Mouse (Mus musculus) lung, embryonic 16.5 days (tissue): ENCODE results near the gene Filip1. TPM values are rescaled to one million over a fixed set of nuclear protein-coding genes. Genes with fewer than 3 reads are reported as not detected.
A peak's percentile ranks its signal among the peaks of the same experiment; 100 is the strongest.
"Not testable (repeated sequence)": the region's sequence is repeated elsewhere in the genome, so short reads cannot be mapped to it uniquely, and the experiment has no call there.

Experiments
- ATAC-seq: fragments of 200-750 bp; cut with Nextera tagmentation; 2 replicates; pipeline ENCODE4 v1.8.0; 2017; ENCODE audit warnings: low read depth, mild to moderate bottlenecking, moderate library complexity
- H3K27ac ChIP-seq: fragments of 300-500 bp; sonication (generic); 2 replicates; pipeline ENCODE4 v1.5.1; 2014; ENCODE audit warnings: mild to moderate bottlenecking, control low read depth, low read length
- H3K27me3 ChIP-seq: fragments of 300-500 bp; sonication (generic); 2 replicates; pipeline ENCODE4 v1.6.1; 2014; ENCODE audit warnings: low read depth, low read length, mixed read lengths; ENCODE audit not compliant: control insufficient read depth, insufficient read depth
- H3K36me3 ChIP-seq: fragments of 300-500 bp; sonication (generic); 2 replicates; pipeline ENCODE4 v1.6.1; 2014; ENCODE audit warnings: low read length; ENCODE audit not compliant: control insufficient read depth, insufficient read depth
- H3K4me1 ChIP-seq: fragments of 300-500 bp; sonication (generic); replicated peaks from 2 replicates; pipeline ENCODE4 v1.6.1; 2014; ENCODE audit warnings: low read length, mixed read lengths; ENCODE audit not compliant: control insufficient read depth, insufficient read depth
- H3K4me2 ChIP-seq: fragments of 300-500 bp; sonication (generic); 2 replicates; pipeline ENCODE4 v1.6.1; 2014; ENCODE audit warnings: low read depth, low read length, control low read depth
- H3K4me3 ChIP-seq: fragments of 300-500 bp; sonication (generic); 2 replicates; pipeline ENCODE4 v1.5.1; 2014; ENCODE audit warnings: mild to moderate bottlenecking, low read length, control low read depth
- H3K9ac ChIP-seq: fragments of 300-500 bp; sonication (generic); 2 replicates; pipeline ENCODE4 v1.6.1; 2014; ENCODE audit warnings: low read length, control low read depth
- H3K9me3 ChIP-seq: fragments of 300-500 bp; sonication (generic); 2 replicates; pipeline ENCODE4 v1.6.1; 2016; ENCODE audit warnings: low read length; ENCODE audit not compliant: control insufficient read depth
- WGBS: fragments of 180-500 bp; shearing (Covaris S2); extraction: QIAGEN DNeasy Blood & Tissue Kit; methylation state at CpG from one replicate; pipeline ENCODE4 v1.1.7; 2014; 5-methylcytosine and 5-hydroxymethylcytosine counted together
- polyA plus RNA-seq: library from polyadenylated mRNA; unstranded; fragments of >200 nt; fragmentation: Nextera tagmentation; extraction: Ambion mirVana; gene quantifications from 2 replicates; pipeline ENCODE4 v1.2.1, GENCODE M21; 2015

The Filip1 gene
- polyA plus RNA-seq, 1 experiment from 2014 or later = 14.2 TPM

- H3K36me3 ChIP-seq = no peaks in the 10 kb centered on the region
- no peaks in the 10 kb centered on the region for H3K9me3 ChIP-seq
- 0% methylated on average over 2 of the region's 2 CpGs for WGBS
- no peaks in the 10 kb centered on the region for H3K27me3 ChIP-seq
- H3K4me3 ChIP-seq = no peak overlapping the region
- peaks cover 16% of the 10 kb centered on the region for H3K4me1 ChIP-seq
- H3K9ac ChIP-seq = no peak overlapping the region
- no peak overlapping the region for H3K27ac ChIP-seq
- ATAC-seq = no peak
- no peak overlapping the region for H3K4me2 ChIP-seq
Measured at GRCm38 (mm10) chr9:80026017-80026416, 13.4 kb upstream of the Filip1 start.

- not testable (repeated sequence) for H3K9me3 ChIP-seq, H3K9ac ChIP-seq, ATAC-seq, H3K4me3 ChIP-seq, H3K4me2 ChIP-seq, H3K27me3 ChIP-seq, H3K36me3 ChIP-seq, H3K27ac ChIP-seq
- peaks cover 16% of the 10 kb centered on the region for H3K4me1 ChIP-seq
- 75% methylated on average over 5 of the region's 5 CpGs for WGBS
Measured at GRCm38 (mm10) chr9:80025347-80025746, 12.7 kb upstream of the Filip1 start.

DNA sequence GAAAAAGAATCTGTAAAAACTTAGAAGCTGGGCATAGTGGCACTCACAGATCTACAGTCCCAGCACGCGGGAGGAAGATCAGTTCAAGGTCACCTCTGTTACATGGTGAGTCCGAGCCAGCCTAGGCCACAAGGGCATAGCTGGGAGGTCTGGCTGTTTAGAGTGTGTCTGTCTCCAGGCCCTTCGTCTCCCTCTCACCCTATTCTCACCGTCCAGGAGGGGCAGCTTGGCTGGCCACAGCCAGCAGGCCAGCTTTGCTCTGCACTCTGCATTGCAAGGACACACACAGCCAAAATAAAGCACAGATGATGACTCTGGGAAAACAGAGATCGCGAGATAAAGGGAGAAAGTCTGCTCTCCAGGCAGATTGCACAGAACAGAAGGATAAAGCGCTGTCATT is 10.2 kb upstream of the Filip1 start:
- peak overlapping the region; percentile 78 for H3K27ac ChIP-seq
- H3K4me2 ChIP-seq = peak overlapping the region; percentile 8; the same call in 1 of the 2 replicates
- H3K36me3 ChIP-seq = no peaks in the 10 kb centered on the region
- no peaks in the 10 kb centered on the region for H3K27me3 ChIP-seq
- H3K4me1 ChIP-seq = peaks cover 16% of the 10 kb centered on the region
- 43% methylated on average over 8 of the region's 8 CpGs for WGBS
- H3K9me3 ChIP-seq = no peaks in the 10 kb centered on the region
- ATAC-seq = peak; percentile 88
- peak overlapping the region; percentile 32; the same call in 1 of the 2 replicates for H3K9ac ChIP-seq
- H3K4me3 ChIP-seq = no peak overlapping the region

- no peaks in the 10 kb centered on the region for H3K27me3 ChIP-seq
- no peaks in the 10 kb centered on the region for H3K9me3 ChIP-seq
- no peak overlapping the region for H3K9ac ChIP-seq
- H3K4me3 ChIP-seq = no peak overlapping the region
- H3K4me2 ChIP-seq = no peak overlapping the region
- ATAC-seq = no peak
- H3K27ac ChIP-seq = no peak overlapping the region
- peaks cover 16% of the 10 kb centered on the region for H3K4me1 ChIP-seq
- no peaks in the 10 kb centered on the region for H3K36me3 ChIP-seq
- 35% methylated on average over 1 of the region's 1 CpGs for WGBS
Measured at GRCm38 (mm10) chr9:80021648-80022047, 9.0 kb upstream of the Filip1 start.

DNA sequence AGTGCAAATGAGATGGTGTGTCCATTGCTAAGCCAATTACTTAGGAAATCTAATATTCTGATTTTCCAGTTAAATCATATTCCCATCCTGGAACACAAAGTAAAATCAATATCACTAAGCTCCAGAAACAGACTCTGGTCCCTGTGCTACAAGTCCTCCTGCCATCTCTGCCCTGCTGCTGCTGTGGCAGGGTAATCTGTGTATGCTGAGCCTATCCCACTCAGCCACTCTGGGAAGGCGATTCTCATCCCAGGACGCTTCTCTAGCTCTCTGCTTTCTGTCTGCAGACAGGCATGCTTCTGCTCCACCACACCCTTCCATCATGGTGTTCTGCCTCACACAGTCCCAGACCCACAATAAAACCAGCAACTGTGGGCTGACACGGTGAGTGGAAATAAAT is 7.8 kb upstream of the Filip1 start:
- WGBS = 56% methylated on average over 3 of the region's 3 CpGs
- ATAC-seq = no peak
- no peaks in the 10 kb centered on the region for H3K36me3 ChIP-seq

DNA sequence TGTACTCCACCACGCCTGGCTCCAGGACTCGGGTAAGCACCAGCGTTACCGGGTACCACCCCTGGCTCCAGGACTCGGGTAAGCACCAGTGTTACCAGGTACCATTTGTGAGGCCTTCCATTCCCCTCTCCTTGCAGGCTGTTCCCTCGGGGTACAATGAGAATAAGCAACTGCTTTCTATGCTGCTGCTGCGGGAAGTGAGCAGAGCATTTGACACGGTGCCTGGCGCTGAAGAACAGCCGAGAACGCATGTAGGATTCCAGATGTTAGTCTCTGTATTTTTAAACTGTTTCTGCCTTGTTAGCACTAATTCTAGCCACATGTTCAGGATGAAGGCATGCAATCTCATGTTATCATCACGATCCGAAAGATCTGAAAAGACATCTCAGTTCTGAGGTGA is 635 bp downstream of the Filip1 start:
- Histone ChIP-seq H3K4me3 (no peak overlapping the region), H3K9ac (no peak overlapping the region), H3K27ac (no peak overlapping the region), H3K9me3 (no peaks in the 10 kb centered on the region), H3K4me2 (no peak overlapping the region), H3K27me3 (no peaks in the 10 kb centered on the region), H3K4me1 (peaks cover 3% of the 10 kb centered on the region; the same call in 1 of the 2 replicates), H3K36me3 (no peaks in the 10 kb centered on the region)
- 83% methylated on average over 13 of the region's 13 CpGs for WGBS
- no peak for ATAC-seq

More for the DNA sequence above, 7.8 kb upstream of the Filip1 start:
- Histone ChIP-seq H3K4me3 (no peak overlapping the region), H3K27me3 (no peaks in the 10 kb centered on the region), H3K9me3 (no peaks in the 10 kb centered on the region), H3K4me2 (no peak overlapping the region), H3K27ac (no peak overlapping the region), H3K4me1 (peaks cover 16% of the 10 kb centered on the region), H3K9ac (no peak overlapping the region)

- Histone ChIP-seq H3K9me3 (no peaks in the 10 kb centered on the region), H3K27ac (no peak overlapping the region), H3K9ac (no peak overlapping the region), H3K36me3 (no peaks in the 10 kb centered on the region), H3K4me1 (peaks cover 4% of the 10 kb centered on the region; the same call in 1 of the 2 replicates), H3K4me2 (no peak overlapping the region), H3K27me3 (no peaks in the 10 kb centered on the region), H3K4me3 (no peak overlapping the region)
- 46% methylated on average over 14 of the region's 14 CpGs for WGBS
- ATAC-seq = peak; percentile 60; the same call in 1 of the 2 replicates
Measured at GRCm38 (mm10) chr9:80002394-80003188, 10.1 kb downstream of the Filip1 start.

GRCm38 (mm10) chr9:79997282-79997681 is 15.4 kb downstream of the Filip1 start:
- Histone ChIP-seq H3K27me3 (no peaks in the 10 kb centered on the region), H3K9me3 (no peaks in the 10 kb centered on the region), H3K36me3 (no peaks in the 10 kb centered on the region), H3K4me1 (peaks cover 2% of the 10 kb centered on the region; the same call in 1 of the 2 replicates), H3K4me2 (no peak overlapping the region), H3K4me3 (no peak overlapping the region), H3K9ac (no peak overlapping the region), H3K27ac (no peak overlapping the region)
- peak; percentile 85 for ATAC-seq
- WGBS = 65% methylated on average over 6 of the region's 6 CpGs

GRCm38 (mm10) chr9:79994296-79994695 is 18.4 kb downstream of the Filip1 start:
- Histone ChIP-seq H3K27me3 (no peaks in the 10 kb centered on the region), H3K4me2 (no peak overlapping the region), H3K27ac (no peak overlapping the region), H3K4me3 (no peak overlapping the region), H3K4me1 (no peaks in the 10 kb centered on the region), H3K36me3 (no peaks in the 10 kb centered on the region), H3K9me3 (no peaks in the 10 kb centered on the region), H3K9ac (no peak overlapping the region)
- no peak for ATAC-seq
- 87% methylated on average over 5 of the region's 5 CpGs for WGBS
